Mouse (Mus musculus): Measurements from ENCODE around the gene Nsl1.
"Not testable (repeated sequence)": the region's sequence is repeated elsewhere in the genome, so short reads cannot be mapped to it uniquely, and the experiment has no call there.

The Nsl1 gene

DNA sequence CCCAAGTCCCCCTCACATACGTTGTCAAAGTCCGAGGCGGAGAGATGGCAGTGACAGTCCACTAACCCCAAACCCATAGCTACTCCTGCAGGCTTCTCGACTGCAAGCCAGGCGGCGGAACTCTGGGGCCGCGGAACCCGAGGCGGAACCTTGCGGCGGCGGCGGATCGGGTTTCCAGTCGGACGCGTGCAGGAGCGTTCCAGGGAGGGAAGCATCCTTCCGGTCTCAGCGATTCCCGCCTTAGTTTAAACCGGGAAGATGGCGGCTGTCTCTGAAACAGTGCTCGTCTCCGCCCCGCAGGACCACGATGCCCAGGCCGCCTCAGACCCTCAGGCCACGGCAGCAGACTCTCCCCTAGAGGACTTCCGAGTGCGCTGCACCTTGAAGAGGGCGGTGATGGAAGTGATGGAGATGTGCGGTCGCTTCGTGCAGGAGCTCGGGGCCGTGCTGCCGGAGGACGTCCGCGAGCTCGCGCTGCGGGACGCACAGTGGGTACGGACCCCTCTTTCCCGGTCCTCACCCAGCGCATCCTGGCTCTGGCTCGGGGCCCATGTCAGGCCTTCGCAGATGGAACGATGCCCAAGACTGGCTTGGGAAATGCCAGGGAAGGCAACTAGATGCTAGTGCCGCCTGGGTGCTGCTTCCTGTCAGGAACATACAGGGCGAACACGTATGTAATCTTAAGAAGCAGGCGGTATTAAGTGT, at the start of gene Nsl1, which contains the start of gene Tatdn3:
Nsl1 (plus strand) TSS at position 232 of the 705 bp plus-strand sequence.
Tatdn3 (minus strand) TSS at position 152 of the 705 bp plus-strand sequence.
- DNase-seq (ENCODE audit: low spot score) = peak; percentile 92

DNA sequence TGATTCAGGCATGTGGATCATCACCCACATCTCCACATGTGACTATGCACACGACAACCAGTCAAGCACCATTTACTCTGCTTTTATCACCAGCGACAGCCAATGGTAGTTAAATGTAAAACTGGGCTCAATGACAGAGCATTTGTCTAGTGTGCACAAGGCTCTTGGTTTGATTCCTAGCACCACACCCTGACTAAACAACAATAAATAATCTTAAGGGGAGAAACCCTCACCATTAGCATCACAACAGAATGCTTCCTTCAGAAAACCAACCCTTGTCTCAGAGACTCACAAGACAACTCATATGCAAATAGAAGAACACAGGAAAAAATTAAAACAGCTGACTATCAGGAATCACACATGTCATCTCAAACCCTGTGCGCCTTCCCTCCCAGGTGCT, 48.5 kb upstream of the Nsl1 start:
- DNase-seq (ENCODE audit: low spot score) = no peak

DNA sequence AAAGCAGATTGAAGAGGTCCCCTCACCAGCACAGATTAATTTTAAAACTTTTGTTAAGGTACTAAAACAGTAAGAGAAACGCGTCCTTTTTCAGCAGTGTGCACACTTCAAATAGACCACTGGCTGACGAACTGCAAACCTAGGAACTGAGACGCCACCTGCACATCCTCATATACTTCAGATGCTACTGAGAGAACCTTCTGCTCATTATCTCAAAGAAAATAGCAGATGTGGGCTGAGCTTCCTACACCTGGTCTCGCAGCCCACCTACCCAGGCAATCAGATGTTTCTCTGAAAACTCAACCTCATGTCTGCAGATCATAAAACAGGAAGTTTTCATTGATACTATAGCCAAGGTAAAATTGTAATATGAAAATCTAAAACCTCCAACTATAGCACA, 43.0 kb upstream of the Nsl1 start:
- no peak for DNase-seq (ENCODE audit: low spot score)

DNA sequence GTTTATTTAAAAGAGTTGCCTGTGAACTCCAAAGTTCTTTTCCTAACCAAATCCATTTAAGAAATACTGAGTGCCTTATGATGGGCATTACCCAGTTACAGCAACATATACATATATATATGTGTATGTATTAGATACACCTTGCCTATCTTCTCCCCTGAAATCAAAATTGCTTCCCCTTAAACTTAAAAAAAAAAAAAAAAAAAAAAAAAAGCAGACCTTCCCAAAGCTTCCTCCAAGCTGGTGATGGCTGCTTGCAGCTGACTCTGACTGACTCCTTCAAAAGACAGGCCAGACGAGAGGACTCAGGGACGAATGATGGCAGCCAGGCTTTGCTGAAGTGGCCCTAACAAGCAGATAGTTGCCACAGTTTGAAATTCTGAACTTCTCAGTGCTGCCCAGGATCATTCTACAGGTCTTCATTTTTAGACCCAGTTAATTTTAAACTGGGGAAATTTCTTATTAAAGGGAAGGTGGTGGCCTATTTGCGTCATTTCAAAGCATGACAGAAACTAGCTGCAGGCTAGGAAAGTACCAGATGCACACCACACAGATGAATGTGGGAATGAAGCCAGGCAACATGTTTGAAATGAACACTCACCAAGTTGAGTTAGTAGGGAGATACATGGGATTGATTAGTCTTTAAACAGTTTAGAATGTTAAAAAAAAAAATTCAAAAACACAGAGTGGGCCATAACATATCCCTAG, 42.4 kb upstream of the Nsl1 start:
- no peak for DNase-seq (ENCODE audit: low spot score)

DNA sequence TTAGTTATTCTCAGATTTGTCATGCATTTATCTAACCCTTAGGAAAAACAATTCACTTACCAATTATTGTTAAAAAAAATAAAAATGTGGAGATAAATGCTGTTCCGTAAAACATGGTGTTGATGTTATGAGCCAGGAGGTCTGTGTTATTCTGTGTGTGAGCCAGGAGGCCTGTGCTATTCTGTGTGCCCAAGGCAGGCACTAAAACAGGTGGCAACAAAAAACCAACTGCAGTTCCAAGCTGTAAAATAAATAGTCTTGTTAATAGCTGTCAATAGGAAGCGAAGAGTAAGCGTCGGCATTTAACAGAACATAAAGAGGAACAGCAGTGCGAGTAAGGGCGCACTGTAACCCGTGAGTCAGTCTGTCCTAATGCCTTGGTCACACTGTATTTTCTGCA, 41.8 kb upstream of the Nsl1 start:
- DNase-seq (ENCODE audit: low spot score) = no peak

DNA sequence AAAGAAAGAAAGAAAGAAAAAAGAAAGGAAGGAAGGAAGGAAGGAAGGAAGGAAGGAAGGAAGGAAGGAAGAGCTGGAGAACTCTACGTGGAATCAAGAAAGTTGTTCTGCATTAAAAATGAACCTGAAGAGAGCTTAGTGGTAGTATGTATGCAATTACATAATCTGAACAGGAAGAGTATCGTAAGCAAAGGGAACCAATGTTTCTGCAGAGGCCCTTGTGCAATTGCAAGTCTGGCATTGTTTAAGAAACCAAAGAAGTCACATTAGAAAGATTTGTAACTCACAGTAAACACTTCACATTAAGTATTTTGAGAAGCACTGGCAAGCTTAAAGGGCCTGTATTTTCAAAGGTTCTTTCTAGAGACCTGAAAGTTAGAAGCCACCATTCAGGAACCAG, 39.7 kb upstream of the Nsl1 start:
- DNase-seq (ENCODE audit: low spot score) = no peak

DNA sequence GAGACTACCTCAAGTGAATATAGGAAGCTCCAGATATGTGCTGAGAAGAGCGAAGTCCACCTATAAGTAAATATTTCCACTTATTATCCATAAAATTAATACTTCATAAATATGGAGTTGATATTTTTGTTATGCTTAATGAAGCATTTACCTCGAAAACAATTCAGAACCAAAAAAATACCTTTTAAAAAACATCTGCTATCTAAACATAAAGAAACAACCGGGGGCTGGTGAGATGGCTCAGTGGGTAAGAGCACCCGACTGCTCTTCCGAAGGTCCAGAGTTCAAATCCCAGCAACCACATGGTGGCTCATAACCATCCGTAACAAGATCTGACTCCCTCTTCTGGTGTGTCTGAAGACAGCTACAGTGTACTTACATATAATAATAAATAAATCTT, 39.0 kb upstream of the Nsl1 start:
- not testable (repeated sequence) for DNase-seq (ENCODE audit: low spot score)

DNA sequence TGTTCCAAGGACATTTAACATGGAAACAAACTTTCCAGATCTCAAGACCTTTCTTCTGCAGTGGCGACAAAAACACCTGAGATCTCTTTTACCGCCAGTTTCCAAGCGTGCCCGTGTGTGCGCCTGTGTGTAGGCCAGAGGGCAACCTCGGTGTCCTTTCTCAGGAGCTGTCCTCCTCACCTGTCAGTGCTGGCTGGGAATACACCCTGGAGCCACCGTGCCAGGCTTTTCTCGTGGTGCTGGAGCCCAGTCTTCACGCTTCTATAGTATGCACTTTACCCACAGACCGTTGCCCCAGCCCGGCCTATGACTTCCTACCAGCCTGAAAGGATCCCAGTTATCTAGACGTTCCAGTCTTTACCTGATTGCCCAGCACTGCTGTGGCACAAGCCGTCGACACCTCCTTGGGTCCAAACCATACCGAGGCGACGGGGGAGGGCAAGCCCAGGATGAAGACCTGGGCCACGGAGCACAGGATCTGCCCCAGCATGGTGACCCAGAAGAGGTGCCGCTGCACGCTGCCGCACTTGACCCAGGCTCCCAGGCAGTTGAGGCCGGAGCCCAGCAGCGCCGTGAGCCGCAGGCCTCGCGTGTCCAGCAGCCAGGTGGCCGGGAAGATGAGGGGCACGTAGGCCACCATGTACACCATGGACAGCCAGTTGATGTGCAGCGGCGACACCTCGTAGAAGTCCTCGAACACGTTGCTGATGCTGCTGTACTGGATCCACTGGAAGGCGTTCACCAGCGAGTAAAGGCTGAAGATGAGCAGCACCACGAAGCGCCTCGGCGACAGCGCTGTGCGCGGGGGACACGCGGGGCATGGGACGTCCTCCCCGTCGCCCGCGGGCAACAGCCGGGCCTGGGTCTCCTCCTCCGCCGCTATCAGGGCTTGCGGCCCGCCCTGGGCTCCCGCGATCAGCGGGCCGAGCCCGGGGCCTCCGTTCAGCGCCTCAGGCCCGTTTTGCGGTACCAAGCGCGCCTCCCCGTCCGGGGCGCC, 37.5 kb upstream of the Nsl1 start:
- peak; percentile 63 for DNase-seq (ENCODE audit: low spot score)

DNA sequence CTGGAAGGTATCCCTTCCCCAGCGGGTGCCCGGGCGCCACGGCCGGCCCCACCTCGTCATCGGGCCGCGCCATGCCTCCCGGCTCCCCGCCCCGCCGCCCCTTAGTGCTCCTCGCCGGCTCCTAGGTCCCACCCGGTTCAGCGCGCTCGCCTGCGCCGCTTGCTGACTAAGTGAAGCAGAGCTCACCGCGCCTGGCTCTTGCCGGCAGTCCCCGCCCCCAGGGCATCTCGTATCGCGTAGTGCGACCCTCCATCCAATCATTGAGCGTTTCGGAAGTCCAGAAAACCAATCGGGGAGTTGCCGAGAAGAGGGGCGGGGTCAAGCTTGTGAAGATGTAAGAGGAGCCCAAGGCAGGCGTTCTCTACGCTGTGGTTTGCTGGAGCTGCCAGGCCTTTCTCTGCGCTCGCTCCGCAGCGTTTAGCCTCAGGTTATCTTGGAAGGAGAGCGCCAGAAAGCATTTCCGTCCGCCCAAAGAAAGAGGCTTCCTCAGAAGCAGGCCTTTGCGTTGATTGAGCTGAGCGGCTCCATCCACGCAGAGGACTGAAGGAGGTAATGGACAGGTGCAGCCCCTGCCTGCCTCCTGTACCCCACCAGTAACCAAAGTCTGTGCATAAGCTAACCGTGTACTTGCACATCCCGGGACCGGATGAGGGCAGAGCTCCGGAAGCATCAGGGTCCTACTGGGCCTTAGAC, 36.6 kb upstream of the Nsl1 start, which contains the start of gene Flvcr1:
Flvcr1 (minus strand) TSS at position 138 of the 693 bp plus-strand sequence.
- DNase-seq (ENCODE audit: low spot score) = peak; percentile 99

DNA sequence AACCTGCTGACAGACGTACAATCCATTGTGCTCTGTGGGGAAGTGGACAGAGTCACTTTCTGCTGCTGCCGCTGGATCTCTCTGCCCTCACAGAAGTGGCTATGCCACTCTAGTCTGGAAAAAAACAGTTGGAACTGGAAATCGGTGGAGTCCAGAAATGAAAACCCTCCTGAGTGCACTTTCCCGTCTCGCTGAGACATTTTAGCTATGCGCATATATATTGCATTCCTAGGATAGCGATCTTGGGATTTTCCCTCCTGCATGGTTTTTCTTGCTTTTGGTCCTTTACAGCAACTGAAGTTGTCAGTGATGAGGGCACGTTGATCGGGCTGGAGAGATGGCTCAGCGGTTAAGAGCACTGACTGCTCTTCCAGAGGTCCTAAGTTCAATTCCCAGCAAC, 32.6 kb upstream of the Nsl1 start:
- DNase-seq (ENCODE audit: low spot score) = no peak

DNA sequence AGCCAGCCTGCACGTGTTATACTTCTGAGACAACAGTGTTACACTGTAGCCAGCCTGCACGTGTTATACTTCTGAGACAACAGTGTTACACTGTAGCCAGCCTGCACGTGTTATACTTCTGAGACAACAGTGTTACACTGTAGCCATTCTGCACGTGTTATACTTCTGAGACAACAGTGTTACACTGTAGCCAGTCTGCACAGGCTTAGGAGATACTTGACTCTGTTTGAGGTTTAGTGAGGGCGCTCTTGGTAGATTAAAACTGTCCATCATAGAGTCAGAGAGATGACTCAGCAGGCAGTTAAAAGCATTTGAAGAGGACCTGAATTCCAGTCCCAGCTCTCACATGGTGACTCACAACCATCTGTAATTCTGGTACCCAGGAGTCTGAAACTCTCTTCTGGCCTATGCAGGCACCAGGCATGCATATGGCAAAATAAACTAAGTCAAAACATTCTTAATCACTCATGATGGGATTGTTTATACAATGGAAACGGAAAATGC, 31.8 kb upstream of the Nsl1 start:
- not testable (repeated sequence) for DNase-seq (ENCODE audit: low spot score)

DNA sequence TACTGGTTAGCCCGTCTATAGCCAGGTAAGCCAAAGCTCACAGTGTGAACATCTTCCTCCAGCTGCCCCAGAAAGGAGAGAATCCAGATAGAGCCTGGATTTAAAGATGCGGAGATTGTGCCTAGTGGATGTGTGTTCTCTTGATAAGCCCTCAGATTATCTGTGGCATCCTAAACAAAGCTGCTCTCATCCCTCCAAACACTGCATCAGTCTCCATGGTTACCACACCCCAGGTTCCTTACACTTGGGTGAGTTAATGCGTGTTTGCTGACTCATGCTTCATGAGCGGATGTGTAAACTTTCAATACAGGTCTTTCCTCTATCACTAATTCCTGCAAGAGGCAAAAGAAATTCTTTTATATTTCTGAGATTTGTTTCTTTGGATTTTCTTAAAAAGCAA, 27.2 kb upstream of the Nsl1 start:
- peak; percentile 47 for DNase-seq (ENCODE audit: low spot score)

DNA sequence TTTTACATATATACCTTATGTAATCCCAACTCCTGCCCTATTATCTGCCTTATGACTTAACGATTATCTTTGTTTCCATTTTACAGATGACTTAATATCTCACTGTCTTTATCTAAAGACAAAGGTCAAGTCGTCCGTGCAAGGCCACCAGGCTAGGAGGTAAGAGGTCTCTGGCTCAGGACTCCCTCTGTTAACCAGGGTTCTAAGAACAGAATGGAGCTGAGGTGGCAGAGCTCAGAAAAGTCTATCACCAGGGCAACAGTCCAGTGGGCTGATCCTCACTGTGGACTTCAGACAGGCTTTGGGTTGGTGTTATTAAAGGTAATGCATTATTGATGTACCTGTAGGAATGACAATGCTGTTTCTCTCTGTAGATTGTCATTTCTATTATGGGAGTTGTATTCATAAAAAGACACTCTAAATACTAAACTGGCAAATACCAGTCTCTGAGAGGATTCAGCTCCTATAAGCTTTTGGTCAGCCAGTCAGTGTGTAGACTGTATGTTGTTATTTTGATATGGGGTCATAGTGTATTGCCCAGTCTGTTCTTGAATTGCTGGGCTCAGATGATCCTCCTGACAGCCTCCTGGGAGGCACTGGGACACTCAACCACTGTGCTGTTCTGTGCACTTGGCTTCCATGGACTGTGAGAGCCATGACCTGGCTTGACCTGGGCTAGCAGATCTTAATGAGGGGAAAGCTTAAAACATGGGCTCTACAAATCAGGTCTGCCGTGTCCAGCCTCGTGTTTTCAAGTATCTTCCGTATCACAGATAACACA, 26.1 kb upstream of the Nsl1 start, which contains the start of gene Spata45:
Spata45 (plus strand) TSS at position 86 of the 781 bp plus-strand sequence.
- no peak for DNase-seq (ENCODE audit: low spot score)

DNA sequence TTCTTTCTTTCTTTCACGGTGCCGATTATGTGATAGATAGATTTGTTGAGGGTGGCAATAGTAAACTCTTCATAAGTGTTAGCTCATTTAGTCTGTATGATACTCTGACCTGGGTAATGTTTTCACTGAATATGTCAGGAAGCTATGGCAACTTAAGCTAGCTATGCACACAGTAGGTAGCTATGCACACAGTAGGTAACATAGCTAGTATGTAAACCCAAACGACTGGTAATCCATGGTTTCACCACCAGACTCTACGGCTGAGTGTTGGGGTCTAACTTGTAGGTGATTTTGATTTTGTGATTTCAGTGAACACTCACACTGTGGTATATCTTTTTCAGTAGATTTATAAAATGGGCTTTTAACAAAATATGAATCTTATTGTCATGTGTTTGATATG, 24.8 kb upstream of the Nsl1 start:
- DNase-seq (ENCODE audit: low spot score) = no peak

DNA sequence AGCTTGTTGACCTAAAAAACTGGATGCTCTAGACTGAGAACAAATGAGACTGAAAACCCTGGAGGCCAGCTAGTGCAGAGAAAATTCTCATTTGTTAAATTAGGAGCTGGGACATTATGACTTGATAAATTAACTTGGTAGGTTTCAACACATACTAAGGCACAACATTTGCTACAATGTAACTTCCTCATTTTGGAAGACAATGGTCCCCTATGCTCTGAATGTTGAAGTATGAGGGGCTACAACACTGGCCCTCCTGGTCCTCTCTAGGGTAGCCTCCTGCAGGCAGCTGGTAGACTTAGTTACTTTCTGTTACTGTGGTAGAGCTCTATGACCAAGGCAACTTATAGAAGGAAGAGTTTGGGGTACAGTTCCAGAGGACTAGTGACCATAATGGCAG, 21.5 kb upstream of the Nsl1 start:
- no peak for DNase-seq (ENCODE audit: low spot score)

DNA sequence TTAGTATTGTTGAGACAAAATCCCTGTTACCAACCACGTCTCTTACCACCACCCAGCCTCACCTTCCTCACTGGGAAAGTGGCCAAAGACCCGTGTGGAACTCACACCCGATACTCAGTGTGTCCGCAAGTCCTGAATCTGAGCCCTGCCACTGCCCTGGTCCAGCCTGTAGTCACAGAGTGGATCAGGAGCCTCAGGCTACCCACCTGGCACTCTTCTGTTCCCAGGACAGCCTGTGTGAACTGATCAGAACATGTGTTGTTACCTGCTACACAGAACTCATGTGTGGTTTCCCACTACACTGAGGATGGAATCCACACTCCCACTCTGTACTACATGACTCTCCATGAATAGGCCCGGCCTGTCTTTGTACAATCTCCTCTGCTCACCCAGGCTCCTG, 20.7 kb upstream of the Nsl1 start:
- DNase-seq (ENCODE audit: low spot score) = no peak

DNA sequence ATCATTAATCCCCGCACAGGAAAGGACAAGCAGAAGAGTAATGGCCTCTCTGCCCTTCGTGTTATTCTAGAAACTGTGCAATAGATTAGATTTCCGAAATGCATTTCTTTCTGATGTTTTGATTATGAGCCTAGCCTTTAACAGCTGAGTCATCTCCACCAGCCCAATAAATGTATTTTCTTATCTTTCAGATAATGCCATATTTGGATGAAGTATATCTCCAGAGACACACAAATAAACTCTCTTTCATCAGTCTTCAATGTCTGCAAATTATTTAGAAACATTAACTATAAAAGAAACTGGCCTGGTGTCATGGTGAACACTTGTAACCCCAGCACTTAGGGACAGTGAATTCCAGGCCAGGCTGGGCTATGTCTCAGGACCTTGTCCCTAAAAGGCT, 20.1 kb upstream of the Nsl1 start:
- no peak for DNase-seq (ENCODE audit: low spot score)

DNA sequence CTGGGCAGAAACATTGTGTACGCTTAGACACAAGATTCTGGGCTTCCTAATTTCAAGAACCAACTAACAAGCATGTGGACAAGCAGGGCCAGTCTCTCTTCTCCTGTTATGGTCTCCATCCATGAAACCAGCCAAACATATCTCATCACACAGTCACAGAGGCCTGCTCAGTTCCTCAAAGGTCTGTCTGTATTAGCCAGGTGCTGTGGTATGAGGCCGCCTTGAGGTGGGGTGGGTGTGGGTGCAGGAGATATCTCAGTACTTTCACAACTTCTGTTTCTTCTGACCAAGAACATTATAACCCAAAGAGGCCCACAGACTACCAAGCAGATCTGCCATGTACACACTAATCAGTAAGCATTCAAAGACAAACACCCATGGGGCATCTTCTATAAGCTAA, 17.5 kb upstream of the Nsl1 start:
- no peak for DNase-seq (ENCODE audit: low spot score)

DNA sequence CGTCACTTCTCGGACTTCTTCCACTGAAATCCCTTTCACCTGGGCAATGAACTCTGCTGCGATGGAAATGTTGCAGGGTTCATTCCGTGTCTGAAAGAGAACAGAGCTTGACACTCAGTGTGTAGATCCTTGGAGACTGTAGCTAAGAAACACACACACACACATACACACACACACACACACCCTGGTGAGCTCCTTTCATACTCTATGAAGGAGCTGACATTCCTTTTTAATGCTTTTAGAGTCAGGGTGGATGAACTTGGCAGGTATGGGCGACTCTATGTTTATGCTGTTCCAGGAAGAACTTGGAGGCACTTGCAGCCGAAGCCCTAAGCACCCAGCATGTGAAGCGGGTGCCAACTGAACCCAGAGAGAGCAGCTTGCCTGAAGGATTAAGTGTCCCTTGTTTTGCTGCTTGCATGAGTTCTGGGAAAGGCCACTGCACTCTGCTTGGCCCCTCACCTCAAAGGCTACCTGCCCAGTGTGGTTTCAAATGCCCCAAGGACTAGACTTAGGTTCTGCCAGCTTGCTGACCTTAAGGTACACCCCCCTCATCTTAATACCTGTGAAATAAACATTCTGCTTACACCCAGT, 16.5 kb upstream of the Nsl1 start:
- no peak for DNase-seq (ENCODE audit: low spot score)

DNA sequence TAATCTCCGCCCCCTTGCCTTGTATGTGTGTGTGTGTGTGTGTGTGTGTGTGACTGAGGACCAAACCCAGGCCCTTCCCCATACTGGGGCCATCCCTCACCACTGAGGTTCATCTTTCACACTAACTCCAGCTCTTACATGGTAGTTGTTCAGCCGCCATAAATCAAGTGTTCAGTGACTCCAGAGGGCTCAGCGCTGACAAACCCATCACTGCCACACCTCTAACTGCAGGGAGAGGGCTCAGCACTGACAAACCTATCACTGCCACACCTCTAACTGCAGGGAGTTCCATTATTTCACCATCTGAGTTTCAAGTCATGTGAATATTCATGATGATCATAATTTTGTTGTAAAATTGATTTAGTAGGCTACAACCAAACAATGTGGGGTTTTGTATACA, 9.3 kb upstream of the Nsl1 start:
- no peak for DNase-seq (ENCODE audit: low spot score)
